Mouse (Mus musculus) limb, embryonic 11.5 days (tissue): Measurements from ENCODE around the gene Map2k2. TPM values are rescaled to one million over a fixed set of nuclear protein-coding genes. Genes with fewer than 3 reads are reported as not detected.
A peak's percentile ranks its signal among the peaks of the same experiment; 100 is the strongest.

Experiments used
- ATAC-seq: fragments of 200-750 bp; cut with Nextera tagmentation; 2 replicates; pipeline ENCODE4 v1.8.0; 2017; ENCODE audit warnings: low read depth; ENCODE audit not compliant: insufficient number of reproducible peaks, low FRiP score, low TSS enrichment
- DNase-seq: peaks from one replicate; pipeline ENCODE4 v3.0.0-alpha.2; 2015; ENCODE audit warnings: low spot score
- H3K27ac ChIP-seq: fragments of 300-500 bp; sonication (generic); replicated peaks from 2 replicates; pipeline ENCODE4 v1.5.1; 2014; ENCODE audit warnings: low read depth, mild to moderate bottlenecking, low read length
- H3K27me3 ChIP-seq: fragments of 300-500 bp; sonication (generic); 2 replicates; pipeline ENCODE4 v1.6.1; 2014; ENCODE audit warnings: mild to moderate bottlenecking, low read length, mixed read lengths; ENCODE audit not compliant: control insufficient read depth, insufficient read depth
- H3K36me3 ChIP-seq: fragments of 300-500 bp; sonication (generic); 2 replicates; pipeline ENCODE4 v1.6.1; 2014; ENCODE audit warnings: mild to moderate bottlenecking, low read length, moderate library complexity, mixed read lengths; ENCODE audit not compliant: control insufficient read depth, insufficient read depth
- H3K4me1 ChIP-seq: fragments of 300-500 bp; sonication (generic); 2 replicates; pipeline ENCODE4 v1.6.1; 2014; ENCODE audit warnings: low read length, mixed read lengths; ENCODE audit not compliant: control insufficient read depth, insufficient read depth
- H3K4me2 ChIP-seq: fragments of 300-500 bp; sonication (generic); 2 replicates; pipeline ENCODE4 v1.6.1; 2014; ENCODE audit warnings: low read depth, mild to moderate bottlenecking, moderate library complexity; ENCODE audit not compliant: severe bottlenecking
- H3K4me3 ChIP-seq: fragments of 300-500 bp; sonication (generic); 2 replicates; pipeline ENCODE4 v1.5.1; 2014; ENCODE audit warnings: low read depth, low read length
- H3K9ac ChIP-seq: fragments of 300-500 bp; sonication (generic); 2 replicates; pipeline ENCODE4 v1.6.1; 2014; ENCODE audit warnings: mild to moderate bottlenecking, low read length
- H3K9me3 ChIP-seq: fragments of 300-500 bp; sonication (generic); 2 replicates; pipeline ENCODE4 v1.6.1; 2016; ENCODE audit warnings: low read length; ENCODE audit not compliant: control insufficient read depth
- WGBS: fragments of 180-500 bp; shearing (Covaris S2); extraction: QIAGEN DNeasy Blood & Tissue Kit; methylation state at CpG from one replicate; pipeline ENCODE4 v1.1.7; 2014; 5-methylcytosine and 5-hydroxymethylcytosine counted together
- polyA plus RNA-seq: library from polyadenylated mRNA; unstranded; fragments of >200 nt; fragmentation: Nextera tagmentation; extraction: Ambion mirVana; gene quantifications from 2 replicates; pipeline ENCODE4 v1.2.1, GENCODE M21; 2014

Map2k2 gene
- polyA plus RNA-seq, 1 experiment from 2014 or later: 230 TPM

DNA sequence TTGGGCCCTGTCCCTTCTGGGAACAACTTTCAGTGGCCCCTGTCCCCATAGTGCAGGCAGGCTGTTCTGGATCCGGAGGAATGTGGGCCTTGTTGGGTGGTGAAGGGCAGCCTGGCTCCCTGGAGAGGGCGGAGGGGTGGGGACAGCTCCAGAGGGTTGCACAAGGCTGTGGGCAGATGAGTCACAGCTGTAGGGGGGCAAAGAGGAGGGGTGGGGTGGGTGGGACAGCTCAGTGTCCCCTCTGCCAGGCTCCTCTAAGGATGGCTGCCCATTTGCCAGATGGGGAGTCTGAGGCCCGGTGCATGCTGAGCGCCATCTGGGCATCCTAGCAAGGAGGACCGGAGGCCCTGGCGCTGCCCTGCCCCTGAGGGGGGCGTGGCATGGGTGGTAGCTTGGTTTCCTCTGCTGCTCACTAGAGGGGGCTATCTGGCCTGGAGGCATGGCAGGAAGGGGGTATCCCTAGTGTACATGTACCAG lies 37.5 kb downstream of the Map2k2 start:
- Histone ChIP-seq H3K4me1 (peaks cover 28% of the 10 kb centered on the region), H3K36me3 (peaks cover 41% of the 10 kb centered on the region)

DNA sequence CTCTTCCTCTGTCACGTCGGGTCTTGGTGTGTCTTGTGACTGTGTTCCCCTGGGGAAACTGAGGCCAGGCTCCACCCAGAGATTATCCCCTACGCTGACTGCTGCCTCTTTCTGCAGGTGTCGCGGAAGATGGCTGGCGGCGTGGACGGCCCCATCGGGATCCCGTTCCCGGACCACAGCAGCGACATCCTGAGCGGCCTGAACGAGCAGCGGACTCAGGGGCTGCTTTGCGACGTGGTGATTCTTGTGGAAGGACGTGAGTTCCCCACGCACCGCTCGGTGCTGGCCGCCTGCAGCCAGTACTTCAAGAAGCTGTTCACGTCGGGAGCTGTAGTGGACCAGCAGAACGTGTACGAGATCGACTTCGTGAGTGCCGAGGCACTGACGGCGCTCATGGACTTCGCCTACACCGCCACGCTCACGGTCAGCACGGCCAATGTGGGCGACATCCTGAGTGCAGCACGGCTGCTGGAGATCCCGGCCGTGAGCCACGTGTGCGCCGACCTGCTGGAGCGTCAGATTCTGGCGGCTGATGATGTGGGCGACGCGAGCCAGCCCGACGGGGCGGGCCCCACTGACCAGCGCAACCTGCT lies 38.2 kb downstream of the Map2k2 start:
- ATAC-seq: no peak

More for the DNA sequence above, 37.5 kb downstream of the Map2k2 start:
- no peaks in the 10 kb centered on the region for H3K9me3 ChIP-seq
- H3K9ac ChIP-seq: peak overlapping the region; percentile 7; the same call in 1 of the 2 replicates
- ATAC-seq: no peak
- no peak overlapping the region for H3K4me2 ChIP-seq
- H3K27ac ChIP-seq: no peak overlapping the region
- H3K4me3 ChIP-seq: no peak overlapping the region
- 92% methylated on average over 7 of the region's 7 CpGs for WGBS
- H3K27me3 ChIP-seq: no peaks in the 10 kb centered on the region
- no peak for DNase-seq

DNA sequence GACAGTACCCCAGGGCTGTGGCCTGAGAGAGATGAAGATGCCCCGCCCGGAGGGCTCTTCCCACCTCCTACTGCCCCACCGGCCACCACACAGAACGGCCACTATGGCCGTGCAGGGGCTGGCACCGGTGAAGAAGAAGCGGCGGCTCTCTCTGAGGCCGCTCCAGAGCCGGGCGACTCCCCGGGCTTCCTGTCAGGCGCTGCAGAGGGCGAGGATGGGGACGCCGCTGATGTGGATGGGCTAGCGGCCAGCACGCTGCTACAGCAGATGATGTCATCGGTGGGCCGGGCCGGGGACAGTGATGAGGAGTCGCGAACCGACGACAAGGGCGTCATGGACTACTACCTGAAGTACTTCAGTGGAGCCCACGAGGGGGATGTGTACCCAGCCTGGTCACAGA lies 39.0 kb downstream of the Map2k2 start:
- Histone ChIP-seq H3K27ac (no peak overlapping the region), H3K27me3 (no peaks in the 10 kb centered on the region), H3K9me3 (no peaks in the 10 kb centered on the region), H3K36me3 (peaks cover 47% of the 10 kb centered on the region), H3K4me2 (no peak overlapping the region), H3K4me3 (no peak overlapping the region), H3K4me1 (peaks cover 18% of the 10 kb centered on the region), H3K9ac (no peak overlapping the region)
- DNase-seq (no peak), ATAC-seq (no peak)
- WGBS: 97% methylated on average over 27 of the region's 27 CpGs

More for the DNA sequence above, 38.2 kb downstream of the Map2k2 start:
- no peaks in the 10 kb centered on the region for H3K9me3 ChIP-seq
- DNase-seq: no peak
- H3K27me3 ChIP-seq: no peaks in the 10 kb centered on the region
- H3K4me1 ChIP-seq: peaks cover 22% of the 10 kb centered on the region
- no peak overlapping the region for H3K4me2 ChIP-seq
- H3K4me3 ChIP-seq: no peak overlapping the region
- H3K27ac ChIP-seq: no peak overlapping the region
- WGBS: 96% methylated on average over 52 of the region's 52 CpGs
- no peak overlapping the region for H3K9ac ChIP-seq
- H3K36me3 ChIP-seq: peaks cover 47% of the 10 kb centered on the region

DNA sequence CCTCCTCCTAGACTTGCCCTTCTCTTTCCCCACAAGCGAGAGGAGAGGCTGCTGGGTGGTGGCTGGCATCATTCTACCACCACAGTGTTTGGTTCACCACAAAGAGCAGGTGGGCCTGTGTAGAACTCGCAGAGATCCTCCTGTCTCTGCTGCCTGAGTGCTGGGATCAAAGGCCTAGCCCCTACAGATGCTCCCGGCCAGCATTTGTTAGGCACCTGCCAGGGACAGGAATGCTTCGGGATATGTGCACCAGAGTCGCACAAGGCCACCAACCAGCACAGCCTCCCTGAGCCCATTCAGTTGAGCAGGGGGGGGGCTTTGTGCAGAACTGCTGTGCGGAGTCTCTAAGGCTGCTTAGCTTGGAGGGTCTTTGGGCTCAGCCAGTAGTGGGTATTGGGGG lies 39.6 kb downstream of the Map2k2 start:
- H3K9ac ChIP-seq: no peak overlapping the region
- ATAC-seq (no peak), DNase-seq (no peak)
- no peak overlapping the region for H3K4me2 ChIP-seq
- no peak overlapping the region for H3K4me3 ChIP-seq
- H3K36me3 ChIP-seq: peaks cover 50% of the 10 kb centered on the region
- WGBS: 92% methylated on average over 6 of the region's 6 CpGs
- no peak overlapping the region for H3K27ac ChIP-seq
- H3K27me3 ChIP-seq: no peaks in the 10 kb centered on the region
- H3K9me3 ChIP-seq: no peaks in the 10 kb centered on the region
- H3K4me1 ChIP-seq: peaks cover 12% of the 10 kb centered on the region

GRCm38 (mm10) chr10:81145778-81146177 lies 40.1 kb downstream of the Map2k2 start:
- Histone ChIP-seq H3K27me3 (no peaks in the 10 kb centered on the region), H3K4me2 (no peak overlapping the region), H3K9me3 (no peaks in the 10 kb centered on the region), H3K27ac (no peak overlapping the region), H3K4me1 (peaks cover 7% of the 10 kb centered on the region), H3K9ac (no peak overlapping the region), H3K4me3 (no peak overlapping the region), H3K36me3 (peaks cover 50% of the 10 kb centered on the region)
- 87% methylated on average over 7 of the region's 7 CpGs for WGBS
- DNase-seq: no peak
- ATAC-seq: no peak

DNA sequence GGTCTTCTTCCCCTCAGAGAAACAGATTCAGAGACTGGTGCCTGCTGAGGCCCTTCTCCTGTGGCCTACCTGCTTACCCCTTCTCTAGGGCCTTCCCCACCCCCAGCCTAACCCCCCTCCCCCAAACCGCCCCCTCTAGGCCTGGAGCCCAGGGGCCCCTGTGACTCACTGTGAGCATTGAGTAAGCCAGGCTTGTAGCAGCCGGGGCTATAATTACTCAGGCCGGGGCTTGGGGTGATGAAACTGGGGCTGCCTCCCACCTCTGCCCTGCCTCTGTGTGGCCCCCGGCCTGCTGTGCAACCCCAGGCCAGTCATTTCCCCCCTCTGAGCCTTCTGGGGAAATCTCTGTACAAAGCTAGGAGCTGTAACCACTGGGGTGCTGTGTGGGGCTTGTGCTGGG lies 40.6 kb downstream of the Map2k2 start:
- ATAC-seq (no peak), DNase-seq (no peak)
- WGBS: 83% methylated on average over 4 of the region's 4 CpGs
- Histone ChIP-seq H3K4me2 (no peak overlapping the region), H3K4me1 (0 out of 2 replicates have a peak, but pooled peaks cover 4% of the 10 kb centered on the region), H3K4me3 (no peak overlapping the region), H3K9me3 (no peaks in the 10 kb centered on the region), H3K27me3 (no peaks in the 10 kb centered on the region), H3K27ac (no peak overlapping the region), H3K36me3 (peaks cover 50% of the 10 kb centered on the region), H3K9ac (no peak overlapping the region)

DNA sequence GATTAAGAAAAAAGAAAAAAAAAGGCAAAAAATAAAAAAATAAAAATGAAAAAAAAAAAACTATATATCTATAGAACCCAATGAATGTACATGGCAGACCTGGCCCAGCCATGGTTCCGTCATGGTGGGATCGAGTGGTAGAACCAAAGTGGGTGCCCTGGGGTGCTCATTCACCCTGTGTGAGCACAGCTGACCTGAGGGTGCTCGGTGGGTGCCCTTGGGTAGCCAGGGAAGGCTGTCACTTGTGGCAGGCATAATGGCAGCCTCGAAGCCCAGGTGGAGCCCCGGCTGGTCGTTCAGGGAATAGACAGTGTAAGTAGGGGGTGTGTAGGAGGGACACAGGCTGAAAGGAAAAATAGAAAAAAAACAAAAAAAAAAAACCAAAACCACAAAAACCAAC lies 45.5 kb downstream of the Map2k2 start:
- ATAC-seq (no peak), DNase-seq (no peak)
- no peaks in the 10 kb centered on the region for H3K27me3 ChIP-seq
- WGBS: 74% methylated on average over 6 of the region's 6 CpGs
- no peak overlapping the region for H3K27ac ChIP-seq
- H3K4me3 ChIP-seq: no peak overlapping the region
- no peak overlapping the region for H3K9ac ChIP-seq
- H3K4me1 ChIP-seq: no peaks in the 10 kb centered on the region
- H3K4me2 ChIP-seq: no peak overlapping the region
- no peaks in the 10 kb centered on the region for H3K9me3 ChIP-seq
- peaks cover 55% of the 10 kb centered on the region for H3K36me3 ChIP-seq

DNA sequence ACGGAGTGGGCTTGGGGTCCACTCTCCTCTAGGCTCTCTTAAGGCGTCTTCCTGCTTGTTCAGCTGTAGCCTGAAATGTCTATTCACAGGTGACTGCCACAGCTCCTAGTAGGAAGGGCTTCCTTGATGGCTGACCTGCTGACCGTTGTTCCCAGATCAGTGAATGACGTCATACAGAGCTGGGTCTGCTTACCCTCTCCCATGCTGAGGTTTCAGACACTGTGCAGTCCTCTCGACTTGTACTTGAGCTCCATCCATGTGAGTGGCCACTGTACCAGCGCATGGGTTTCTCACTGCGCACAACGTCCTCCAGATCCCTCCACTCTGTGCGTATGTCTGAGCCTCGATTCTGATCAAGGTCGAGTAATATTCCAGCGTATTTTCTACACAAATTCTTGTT lies 46.9 kb downstream of the Map2k2 start:
- peaks cover 55% of the 10 kb centered on the region for H3K36me3 ChIP-seq
- H3K4me2 ChIP-seq: no peak overlapping the region
- ATAC-seq: no peak
- 81% methylated on average over 12 of the region's 12 CpGs for WGBS
- DNase-seq: no peak
- H3K27ac ChIP-seq: no peak overlapping the region
- H3K9me3 ChIP-seq: no peaks in the 10 kb centered on the region
- no peak overlapping the region for H3K9ac ChIP-seq
- no peaks in the 10 kb centered on the region for H3K27me3 ChIP-seq
- no peaks in the 10 kb centered on the region for H3K4me1 ChIP-seq
- H3K4me3 ChIP-seq: no peak overlapping the region

DNA sequence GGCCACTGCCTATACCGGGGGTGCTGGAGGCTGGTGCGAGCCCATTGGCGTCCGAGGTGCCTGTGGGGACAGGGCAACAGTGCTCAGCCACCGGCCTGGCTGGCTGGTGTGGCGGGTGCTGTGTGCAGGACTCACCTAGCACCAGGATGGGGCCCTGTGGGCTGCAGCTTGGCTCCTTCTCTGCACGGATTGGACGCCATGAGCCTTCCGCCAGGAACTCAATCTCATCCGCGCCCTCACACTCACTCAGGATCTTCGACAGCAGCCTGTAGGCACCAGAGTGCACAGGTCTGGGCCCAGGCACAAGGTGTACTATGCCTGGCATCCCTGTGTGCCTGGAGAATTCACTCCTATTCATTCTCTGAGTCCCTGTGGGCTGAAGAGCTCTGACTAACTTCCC lies 48.6 kb downstream of the Map2k2 start:
- peaks cover 53% of the 10 kb centered on the region for H3K36me3 ChIP-seq
- ATAC-seq (no peak), DNase-seq (no peak)
- H3K4me1 ChIP-seq: no peaks in the 10 kb centered on the region
- no peak overlapping the region for H3K4me2 ChIP-seq
- no peak overlapping the region for H3K9ac ChIP-seq
- H3K27ac ChIP-seq: no peak overlapping the region
- H3K4me3 ChIP-seq: no peak overlapping the region
- no peaks in the 10 kb centered on the region for H3K27me3 ChIP-seq
- WGBS: 90% methylated on average over 12 of the region's 12 CpGs
- no peaks in the 10 kb centered on the region for H3K9me3 ChIP-seq
